Mouse (Mus musculus): ENCODE measurements around the gene Ndc1. TPM values are rescaled to one million over a fixed set of nuclear protein-coding genes. Genes with fewer than 3 reads are reported as not detected.

The Ndc1 gene
- polyA plus RNA-seq, 1 experiment from 2014 or later, result 57.5 TPM

GRCm38 (mm10) chr4:107337455-107337854, 30.1 kb upstream of the Ndc1 start:
- no peak for ATAC-seq (ENCODE audit: insufficient read depth)
- TF ChIP-seq CTCF (IDR thresholded peaks at IDR 0.05; ENCODE audit: low read depth), result no peak
- DNase-seq, result no peak
- Histone ChIP-seq H3K36me3 (ENCODE audit: insufficient read depth) (no peaks in the 10 kb centered on the region), H3K4me1 (ENCODE audit: insufficient read depth) (no peaks in the 10 kb centered on the region), H3K4me3 (ENCODE audit: low read depth, low read length) (no peak overlapping the region), H3K27ac (ENCODE audit: low read depth) (no peak overlapping the region), H3K9me3 (ENCODE audit: low read depth, low read length) (no peaks in the 10 kb centered on the region), H3K27me3 (ENCODE audit: insufficient read depth, low read length) (no peaks in the 10 kb centered on the region), H3K4me2 (no peak overlapping the region), H3K9ac (no peak overlapping the region)
- WGBS, result 83% methylated on average over 5 of the region's 5 CpGs

DNA sequence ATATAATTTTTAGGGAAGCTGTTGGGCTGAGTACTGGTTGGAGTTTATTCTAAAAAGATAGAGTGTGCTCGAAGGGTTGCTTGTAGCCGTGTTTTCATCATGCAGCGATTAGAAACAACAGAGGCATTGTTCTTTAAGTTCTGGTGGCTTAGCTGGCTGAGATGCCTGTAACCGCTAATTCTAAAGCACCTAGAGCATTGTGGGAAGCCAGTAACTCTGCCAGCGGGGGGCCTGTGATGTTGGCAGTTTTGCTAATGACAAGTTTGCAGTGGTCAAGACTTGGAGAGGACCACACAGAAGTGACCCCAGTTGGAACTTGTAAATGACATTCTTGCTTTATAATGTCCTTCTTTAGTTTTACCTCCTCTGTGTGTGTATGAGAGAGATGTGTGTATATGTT, 26.2 kb upstream of the Ndc1 start:
- Histone ChIP-seq H3K9ac (no peak overlapping the region), H3K9me3 (ENCODE audit: low read depth, low read length) (no peaks in the 10 kb centered on the region), H3K27ac (ENCODE audit: low read depth) (peak overlapping the region; percentile 14; the same call in 1 of the 2 replicates), H3K4me2 (no peak overlapping the region), H3K36me3 (ENCODE audit: insufficient read depth) (no peaks in the 10 kb centered on the region; the same call in 1 of the 2 replicates), H3K4me3 (ENCODE audit: low read depth, low read length) (no peak overlapping the region), H3K4me1 (ENCODE audit: insufficient read depth) (no peaks in the 10 kb centered on the region), H3K27me3 (ENCODE audit: insufficient read depth, low read length) (no peaks in the 10 kb centered on the region)
- 48% methylated on average over 5 of the region's 5 CpGs for WGBS
- no peak for TF ChIP-seq CTCF (IDR thresholded peaks at IDR 0.05; ENCODE audit: low read depth)
- DNase-seq, result peak; percentile 75
- peak; percentile 66; the same call in 1 of the 2 replicates for ATAC-seq (ENCODE audit: insufficient read depth)

- Histone ChIP-seq H3K4me2 (no peak overlapping the region), H3K4me1 (ENCODE audit: insufficient read depth) (peaks cover 5% of the 10 kb centered on the region; the same call in 1 of the 2 replicates), H3K9me3 (ENCODE audit: low read depth, low read length) (no peaks in the 10 kb centered on the region), H3K36me3 (ENCODE audit: insufficient read depth) (no peaks in the 10 kb centered on the region; the same call in 1 of the 2 replicates), H3K27me3 (ENCODE audit: insufficient read depth, low read length) (no peaks in the 10 kb centered on the region), H3K27ac (ENCODE audit: low read depth) (no peak overlapping the region), H3K9ac (no peak overlapping the region), H3K4me3 (ENCODE audit: low read depth, low read length) (no peak overlapping the region)
- WGBS, result 83% methylated on average over 7 of the region's 7 CpGs
- DNase-seq (no peak), ATAC-seq (ENCODE audit: insufficient read depth) (no peak)
- no peak for TF ChIP-seq CTCF (IDR thresholded peaks at IDR 0.05; ENCODE audit: low read depth)
Measured at GRCm38 (mm10) chr4:107344612-107345011, 23.0 kb upstream of the Ndc1 start.

DNA sequence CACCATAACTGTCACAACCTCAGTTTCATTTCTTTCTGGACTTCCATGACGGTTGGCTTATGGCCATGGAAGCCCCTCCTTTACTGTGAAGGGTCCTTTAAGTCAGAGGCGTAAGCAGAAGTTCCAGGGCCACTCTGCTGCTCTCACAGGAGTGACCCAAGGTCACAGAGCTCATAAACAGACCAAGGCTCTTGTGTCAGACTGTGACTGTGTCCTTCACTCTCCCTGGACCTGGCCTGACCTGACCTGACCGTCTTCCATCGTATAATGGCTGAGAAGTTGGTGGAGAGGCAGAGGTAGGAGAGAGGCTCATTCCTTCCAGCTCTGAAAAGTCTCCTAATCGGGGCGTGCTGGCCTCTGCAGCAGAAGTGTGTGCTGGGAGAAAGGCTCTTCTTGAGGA, 20.4 kb upstream of the Ndc1 start:
- Histone ChIP-seq H3K36me3 (ENCODE audit: insufficient read depth) (peaks cover 5% of the 10 kb centered on the region; the same call in 1 of the 2 replicates), H3K4me3 (ENCODE audit: low read depth, low read length) (no peak overlapping the region), H3K9ac (no peak overlapping the region), H3K27me3 (ENCODE audit: insufficient read depth, low read length) (no peaks in the 10 kb centered on the region), H3K4me1 (ENCODE audit: insufficient read depth) (peaks cover 5% of the 10 kb centered on the region; the same call in 1 of the 2 replicates), H3K4me2 (no peak overlapping the region), H3K9me3 (ENCODE audit: low read depth, low read length) (no peaks in the 10 kb centered on the region), H3K27ac (ENCODE audit: low read depth) (no peak overlapping the region)
- 51% methylated on average over 6 of the region's 6 CpGs for WGBS
- TF ChIP-seq CTCF (IDR thresholded peaks at IDR 0.05; ENCODE audit: low read depth), result no peak
- DNase-seq (no peak), ATAC-seq (ENCODE audit: insufficient read depth) (no peak)

DNA sequence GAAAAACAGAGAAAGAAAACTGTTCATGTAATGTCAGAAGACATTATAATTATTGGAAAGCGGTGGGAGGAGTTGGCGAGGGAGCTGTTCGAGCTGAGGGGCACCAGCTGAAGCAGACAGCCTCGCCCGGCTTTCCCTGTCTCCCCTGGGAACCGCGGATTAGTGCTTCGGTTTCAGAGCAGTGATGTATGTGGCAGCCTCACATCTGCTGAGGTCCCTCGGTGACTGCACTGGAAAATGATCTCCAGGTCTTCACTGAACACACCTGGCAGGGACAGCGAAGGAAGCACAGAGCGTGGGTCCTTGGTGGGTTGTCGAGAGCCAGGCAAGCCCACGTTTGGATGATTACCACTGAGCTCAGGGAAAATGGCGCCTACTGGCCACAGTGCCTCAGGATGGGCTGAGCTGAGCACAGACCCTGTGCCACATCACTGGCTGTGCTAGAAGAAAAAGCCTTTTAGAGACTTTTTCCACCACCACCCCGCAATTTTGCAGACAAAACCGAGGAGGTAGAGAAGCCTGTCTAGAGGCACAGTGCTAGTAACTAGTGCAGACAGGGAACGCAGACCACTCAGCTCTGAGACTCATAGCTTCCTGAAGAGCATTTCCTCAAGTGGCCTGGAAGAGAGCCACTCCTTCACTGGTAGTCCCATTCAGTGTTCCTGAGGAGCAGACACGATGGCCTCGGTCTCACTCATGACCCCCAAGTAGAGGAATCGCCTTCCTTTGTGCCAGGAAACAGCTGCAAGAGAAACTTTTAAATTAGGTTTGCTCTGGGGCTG, 18.9 kb upstream of the Ndc1 start:
- TF ChIP-seq CTCF (IDR thresholded peaks at IDR 0.05; ENCODE audit: low read depth), result no peak
- ATAC-seq (ENCODE audit: insufficient read depth), result peak; percentile 62
- no peak overlapping the region for H3K9ac ChIP-seq
- H3K4me2 ChIP-seq, result peak overlapping the region; percentile 7; the same call in 1 of the 2 replicates
- no peaks in the 10 kb centered on the region for H3K9me3 ChIP-seq (ENCODE audit: low read depth, low read length)
- 60% methylated on average over 20 of the region's 20 CpGs for WGBS
- H3K4me1 ChIP-seq (ENCODE audit: insufficient read depth), result peaks cover 5% of the 10 kb centered on the region; the same call in 1 of the 2 replicates
- peak; percentile 58 for DNase-seq
- H3K27ac ChIP-seq (ENCODE audit: low read depth), result no peak overlapping the region
- no peaks in the 10 kb centered on the region for H3K27me3 ChIP-seq (ENCODE audit: insufficient read depth, low read length)
- H3K4me3 ChIP-seq (ENCODE audit: low read depth, low read length), result no peak overlapping the region
- H3K36me3 ChIP-seq (ENCODE audit: insufficient read depth), result peaks cover 8% of the 10 kb centered on the region; the same call in 1 of the 2 replicates

- peak; percentile 80 for DNase-seq
- peak; percentile 57 for ATAC-seq (ENCODE audit: insufficient read depth)
Measured at GRCm38 (mm10) chr4:107349311-107350008, 18.1 kb upstream of the Ndc1 start.

DNA sequence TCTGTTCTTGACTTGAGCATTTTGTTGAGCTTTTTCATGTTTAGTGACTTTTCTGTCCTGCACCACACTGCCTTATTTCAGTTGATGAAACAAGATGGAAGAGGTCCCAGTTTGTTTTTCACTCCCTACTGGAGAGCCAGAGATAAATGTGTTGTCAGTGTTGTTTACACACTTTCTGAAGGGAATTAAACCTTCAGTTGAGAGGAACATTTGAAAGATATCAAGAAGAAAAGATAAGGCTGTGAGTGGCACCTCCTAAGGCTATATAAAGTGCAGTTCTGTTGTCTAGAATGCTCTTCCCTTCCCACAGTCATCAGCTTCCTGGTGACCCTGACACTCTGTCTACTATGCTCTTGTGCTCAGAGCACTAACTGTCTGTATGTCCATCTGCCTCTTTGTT, 16.2 kb upstream of the Ndc1 start:
- no peak overlapping the region for H3K9ac ChIP-seq
- TF ChIP-seq CTCF (IDR thresholded peaks at IDR 0.05; ENCODE audit: low read depth), result no peak
- H3K4me1 ChIP-seq (ENCODE audit: insufficient read depth), result peaks cover 5% of the 10 kb centered on the region; the same call in 1 of the 2 replicates
- H3K27me3 ChIP-seq (ENCODE audit: insufficient read depth, low read length), result no peaks in the 10 kb centered on the region
- no peak overlapping the region for H3K4me2 ChIP-seq
- DNase-seq, result no peak
- no peak overlapping the region for H3K27ac ChIP-seq (ENCODE audit: low read depth)
- no peak for ATAC-seq (ENCODE audit: insufficient read depth)
- H3K9me3 ChIP-seq (ENCODE audit: low read depth, low read length), result no peaks in the 10 kb centered on the region
- no peak overlapping the region for H3K4me3 ChIP-seq (ENCODE audit: low read depth, low read length)
- peaks cover 10% of the 10 kb centered on the region; the same call in 1 of the 2 replicates for H3K36me3 ChIP-seq (ENCODE audit: insufficient read depth)

More at GRCm38 (mm10) chr4:107349311-107350008, 18.1 kb upstream of the Ndc1 start:
- no peak overlapping the region for H3K27ac ChIP-seq (ENCODE audit: low read depth)
- peaks cover 5% of the 10 kb centered on the region; the same call in 1 of the 2 replicates for H3K4me1 ChIP-seq (ENCODE audit: insufficient read depth)
- no peaks in the 10 kb centered on the region for H3K27me3 ChIP-seq (ENCODE audit: insufficient read depth, low read length)
- no peak overlapping the region for H3K4me3 ChIP-seq (ENCODE audit: low read depth, low read length)
- peak; percentile 72 for TF ChIP-seq CTCF (IDR thresholded peaks at IDR 0.05; ENCODE audit: low read depth)
- H3K36me3 ChIP-seq (ENCODE audit: insufficient read depth), result peaks cover 10% of the 10 kb centered on the region; the same call in 1 of the 2 replicates
- H3K4me2 ChIP-seq, result no peak overlapping the region; the same call in 1 of the 2 replicates
- WGBS, result 52% methylated on average over 8 of the region's 8 CpGs
- H3K9me3 ChIP-seq (ENCODE audit: low read depth, low read length), result no peaks in the 10 kb centered on the region
- no peak overlapping the region for H3K9ac ChIP-seq
